Mouse (Mus musculus) hindbrain, embryonic 14.5 days (tissue): ENCODE results near the gene Slc25a53. TPM values are rescaled to one million over a fixed set of nuclear protein-coding genes. Genes with fewer than 3 reads are reported as not detected.

Source experiments
- ATAC-seq: fragments of 200-750 bp; cut with Nextera tagmentation; 2 replicates; pipeline ENCODE4 v1.8.0; 2017; ENCODE audit warnings: moderate number of reproducible peaks, mild to moderate bottlenecking, moderate TSS enrichment, moderate library complexity; ENCODE audit not compliant: low FRiP score
- DNase-seq: peaks from one replicate; pipeline ENCODE4 v3.0.0-alpha.2; 2015; ENCODE audit warnings: low spot score
- H3K27ac ChIP-seq: fragments of 300-500 bp; sonication (generic); 2 replicates; pipeline ENCODE4 v1.5.1; 2014; ENCODE audit warnings: mild to moderate bottlenecking, moderate library complexity
- H3K27me3 ChIP-seq: fragments of 300-500 bp; sonication (generic); 2 replicates; pipeline ENCODE4 v1.6.1; 2014; ENCODE audit warnings: mild to moderate bottlenecking, low read length, mixed read lengths; ENCODE audit not compliant: control insufficient read depth, insufficient read depth
- H3K36me3 ChIP-seq: fragments of 300-500 bp; sonication (generic); replicated peaks from 2 replicates; pipeline ENCODE4 v1.6.1; 2014; ENCODE audit not compliant: control insufficient read depth, insufficient read depth
- H3K4me1 ChIP-seq: fragments of 300-500 bp; sonication (generic); replicated peaks from 2 replicates; pipeline ENCODE4 v1.6.1; 2014; ENCODE audit warnings: antibody characterized with exemption, low read length, mixed read lengths; ENCODE audit not compliant: control insufficient read depth, insufficient read depth
- H3K4me2 ChIP-seq: fragments of 300-500 bp; sonication (generic); replicated peaks from 2 replicates; pipeline ENCODE4 v1.6.1; 2014; ENCODE audit warnings: mild to moderate bottlenecking, moderate library complexity
- H3K4me3 ChIP-seq: fragments of 300-500 bp; sonication (generic); replicated peaks from 2 replicates; pipeline ENCODE4 v1.5.1; 2014; ENCODE audit warnings: mild to moderate bottlenecking, low read length
- H3K9ac ChIP-seq: fragments of 300-500 bp; sonication (generic); 2 replicates; pipeline ENCODE4 v1.6.1; 2014
- H3K9me3 ChIP-seq: fragments of 300-500 bp; sonication (generic); 2 replicates; pipeline ENCODE4 v1.6.1; 2016; ENCODE audit warnings: low read length; ENCODE audit not compliant: control insufficient read depth
- WGBS: fragments of 180-500 bp; shearing (Covaris S2); extraction: QIAGEN DNeasy Blood & Tissue Kit; methylation state at CpG from one replicate; pipeline ENCODE4 v1.1.7; 2014; 5-methylcytosine and 5-hydroxymethylcytosine counted together
- polyA plus RNA-seq: library from polyadenylated mRNA; unstranded; fragments of >200 nt; fragmentation: Nextera tagmentation; extraction: Ambion mirVana; gene quantifications from 2 replicates; pipeline ENCODE4 v1.2.1, GENCODE M21; 2014

Slc25a53 gene
- 12.9 and 15.9 TPM in 2 replicates for polyA plus RNA-seq

GRCm38 (mm10) chrX:137038000-137038483 lies at the start of gene Slc25a53:
Slc25a53 (minus strand) TSS chrX:137038302.
- Histone ChIP-seq H3K4me3 (peak within 1 kb of the TSS; percentile 45), H3K4me2 (peak within 1 kb of the TSS; percentile 73), H3K9ac (peak within 1 kb of the TSS; percentile 64), H3K27me3 (no peaks in the 10 kb centered on the region), H3K27ac (peak within 1 kb of the TSS; percentile 92), H3K4me1 (no peaks in the 10 kb centered on the region), H3K36me3 (no peaks in the 10 kb centered on the region), H3K9me3 (no peaks in the 10 kb centered on the region)
- 19% methylated on average over 31 of the region's 31 CpGs for WGBS
- DNase-seq: peak; percentile 82
- peak; percentile 98 for ATAC-seq

DNA sequence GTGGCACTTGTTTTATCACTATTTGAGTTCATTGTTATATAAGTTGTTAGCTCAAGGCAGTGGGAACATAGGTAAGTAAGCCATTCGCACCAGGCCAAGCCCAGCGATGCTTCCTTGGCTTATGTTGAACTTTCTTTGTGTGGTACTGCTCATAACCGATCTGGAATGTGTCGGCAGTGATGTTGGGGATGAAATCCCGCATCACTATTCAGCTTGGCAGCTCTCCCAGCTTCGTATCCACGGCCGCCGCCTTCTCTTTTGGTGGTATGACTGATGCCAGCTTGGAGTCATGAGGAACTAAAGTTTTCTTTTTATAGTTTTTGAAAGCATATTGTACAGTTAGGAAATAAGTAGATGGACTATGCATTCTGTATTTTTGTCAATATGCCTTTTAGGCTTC lies 25.1 kb upstream of the Slc25a53 start:
- no peak overlapping the region for H3K4me3 ChIP-seq
- WGBS: 76% methylated on average over 9 of the region's 9 CpGs
- H3K4me1 ChIP-seq: no peaks in the 10 kb centered on the region

GRCm38 (mm10) chrX:137049425-137050225 lies 11.5 kb upstream of the Slc25a53 start, which contains the start of gene Fam199x:
Fam199x (plus strand) TSS chrX:137049594.
- peak within 1 kb of the TSS; percentile 58 for H3K4me2 ChIP-seq
- H3K27me3 ChIP-seq: no peaks in the 10 kb centered on the region
- no peaks in the 10 kb centered on the region for H3K36me3 ChIP-seq
- peak within 1 kb of the TSS; percentile 66 for H3K9ac ChIP-seq
- WGBS: 10% methylated on average over 40 of the region's 62 CpGs
- ATAC-seq: peak; percentile 94
- no peaks in the 10 kb centered on the region for H3K9me3 ChIP-seq
- H3K4me3 ChIP-seq: peak within 1 kb of the TSS; percentile 66
- peak; percentile 70 for DNase-seq
- H3K4me1 ChIP-seq: 0 out of 2 replicates have a peak, but pooled peaks cover 6% of the 10 kb centered on the region
- no peak within 1 kb of the TSS; the same call in 1 of the 2 replicates for H3K27ac ChIP-seq

More for the DNA sequence above, 25.1 kb upstream of the Slc25a53 start:
- Histone ChIP-seq H3K27me3 (no peaks in the 10 kb centered on the region), H3K4me2 (no peak overlapping the region), H3K36me3 (no peaks in the 10 kb centered on the region), H3K27ac (no peak overlapping the region), H3K9ac (no peak overlapping the region), H3K9me3 (no peaks in the 10 kb centered on the region)
- no peak for DNase-seq
- ATAC-seq: no peak

GRCm38 (mm10) chrX:137049060-137049424 lies 10.9 kb upstream of the Slc25a53 start:
- no peak for DNase-seq
- 13% methylated on average over 9 of the region's 11 CpGs for WGBS

GRCm38 (mm10) chrX:137038502-137038901 lies 400 bp upstream of the Slc25a53 start:
- Histone ChIP-seq H3K27ac (peak overlapping the region; percentile 92), H3K4me2 (peak overlapping the region; percentile 57), H3K9me3 (no peaks in the 10 kb centered on the region), H3K27me3 (no peaks in the 10 kb centered on the region), H3K4me1 (no peaks in the 10 kb centered on the region), H3K36me3 (no peaks in the 10 kb centered on the region), H3K9ac (peak overlapping the region; percentile 64; the same call in 1 of the 2 replicates), H3K4me3 (peak overlapping the region; percentile 45)
- 49% methylated on average over 7 of the region's 7 CpGs for WGBS
- peak; percentile 36; the same call in 1 of the 2 replicates for ATAC-seq
- no peak for DNase-seq

More at GRCm38 (mm10) chrX:137049060-137049424, 10.9 kb upstream of the Slc25a53 start:
- Histone ChIP-seq H3K4me3 (peak overlapping the region; percentile 66), H3K4me1 (0 out of 2 replicates have a peak, but pooled peaks cover 6% of the 10 kb centered on the region), H3K27ac (no peak overlapping the region), H3K9ac (peak overlapping the region; percentile 66), H3K4me2 (peak overlapping the region; percentile 58), H3K27me3 (no peaks in the 10 kb centered on the region), H3K36me3 (no peaks in the 10 kb centered on the region), H3K9me3 (no peaks in the 10 kb centered on the region)
- no peak; the same call in 1 of the 2 replicates for ATAC-seq

DNA sequence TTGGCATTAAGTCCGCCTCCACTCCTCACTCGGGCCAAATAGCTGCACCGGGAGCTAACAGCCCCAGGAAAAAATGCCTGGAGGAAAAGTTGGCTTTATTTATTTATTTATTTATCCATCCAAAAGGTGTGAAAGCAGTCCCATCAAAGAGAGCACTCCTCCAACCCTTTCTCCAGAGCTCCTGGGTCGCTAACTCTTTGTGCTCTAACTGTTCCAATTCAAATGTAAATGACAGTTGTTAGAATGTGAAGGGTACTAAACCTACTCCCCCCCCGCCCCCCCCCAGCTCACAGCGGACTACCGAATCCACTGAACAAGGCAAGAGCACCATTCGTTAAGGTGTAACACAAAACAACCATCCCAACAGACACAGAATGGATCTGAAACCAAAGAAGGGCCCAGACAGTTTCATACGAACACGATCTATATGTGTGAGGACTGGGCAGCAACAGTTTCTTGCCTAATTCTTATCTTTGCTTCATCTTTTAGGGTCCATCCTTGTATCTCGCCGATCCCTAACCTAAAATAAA lies 567 bp downstream of the Slc25a53 start:
- no peaks in the 10 kb centered on the region for H3K9me3 ChIP-seq
- no peak for DNase-seq
- 18% methylated on average over 12 of the region's 12 CpGs for WGBS
- peak overlapping the region; percentile 73 for H3K4me2 ChIP-seq
- peak overlapping the region; percentile 45 for H3K4me3 ChIP-seq
- H3K36me3 ChIP-seq: no peaks in the 10 kb centered on the region
- H3K9ac ChIP-seq: peak overlapping the region; percentile 64
- H3K4me1 ChIP-seq: no peaks in the 10 kb centered on the region
- H3K27me3 ChIP-seq: no peaks in the 10 kb centered on the region
- peak overlapping the region; percentile 92 for H3K27ac ChIP-seq
- no peak; the same call in 1 of the 2 replicates for ATAC-seq

- H3K9me3 ChIP-seq: no peaks in the 10 kb centered on the region
- H3K27ac ChIP-seq: no peak overlapping the region
- no peaks in the 10 kb centered on the region for H3K4me1 ChIP-seq
- H3K9ac ChIP-seq: no peak overlapping the region
- H3K36me3 ChIP-seq: no peaks in the 10 kb centered on the region; the same call in 1 of the 2 replicates
- DNase-seq: no peak
- no peaks in the 10 kb centered on the region for H3K27me3 ChIP-seq
- WGBS: 89% methylated on average over 4 of the region's 4 CpGs
- H3K4me2 ChIP-seq: no peak overlapping the region
- ATAC-seq: no peak
- H3K4me3 ChIP-seq: no peak overlapping the region
Measured at GRCm38 (mm10) chrX:137034322-137034721, 3.8 kb downstream of the Slc25a53 start.

DNA sequence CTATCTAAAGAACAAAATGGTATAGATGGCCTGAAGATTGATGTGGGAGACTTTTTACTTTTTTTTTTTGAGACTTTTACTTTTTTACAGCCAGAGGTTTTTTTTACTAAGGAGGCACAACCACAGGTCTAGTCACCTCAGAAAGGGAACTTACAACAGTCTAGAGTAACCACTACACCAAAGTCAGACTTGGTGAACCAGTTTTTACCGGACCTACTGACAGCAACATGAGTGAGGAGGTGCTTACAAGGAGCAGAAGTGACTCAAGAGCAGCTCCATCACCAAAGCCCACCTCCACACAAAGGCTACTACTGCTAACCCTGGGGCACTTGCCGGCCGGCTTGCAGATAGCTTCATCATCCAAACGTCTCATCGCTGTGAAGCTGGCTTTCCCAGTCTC lies 6.4 kb downstream of the Slc25a53 start:
- 86% methylated on average over 5 of the region's 5 CpGs for WGBS
- H3K4me1 ChIP-seq: no peaks in the 10 kb centered on the region
- no peak for ATAC-seq

GRCm38 (mm10) chrX:137030916-137031315 lies 7.2 kb downstream of the Slc25a53 start:
- Histone ChIP-seq H3K27ac (no peak overlapping the region), H3K36me3 (peaks cover 10% of the 10 kb centered on the region), H3K4me1 (no peaks in the 10 kb centered on the region), H3K27me3 (no peaks in the 10 kb centered on the region), H3K4me3 (no peak overlapping the region), H3K4me2 (no peak overlapping the region), H3K9me3 (no peaks in the 10 kb centered on the region), H3K9ac (no peak overlapping the region)
- 98% methylated on average over 8 of the region's 8 CpGs for WGBS
- no peak for DNase-seq
- no peak for ATAC-seq

More for the DNA sequence above, 6.4 kb downstream of the Slc25a53 start:
- Histone ChIP-seq H3K4me3 (no peak overlapping the region), H3K9me3 (no peaks in the 10 kb centered on the region), H3K27me3 (no peaks in the 10 kb centered on the region), H3K27ac (no peak overlapping the region), H3K9ac (no peak overlapping the region), H3K4me2 (no peak overlapping the region), H3K36me3 (peaks cover 10% of the 10 kb centered on the region)
- DNase-seq: no peak
